Mouse (Mus musculus): ENCODE measurements around the gene Gm21981.
A peak's percentile ranks its signal among the peaks of the same experiment; 100 is the strongest.

The Gm21981 gene

GRCm38 (mm10) chr17:47694442-47694502, at the start of gene Gm21981:
Gm21981 (minus strand) TSS chr17:47694455.
- no peak for DNase-seq (ENCODE audit: low spot score)

- DNase-seq (ENCODE audit: low spot score), result no peak
These were observed 48.9 kb upstream of the Gm21981 start for GRCm38 (mm10) chr17:47742991-47743734.

- no peak for DNase-seq (ENCODE audit: low spot score)
These were observed 45.9 kb upstream of the Gm21981 start for GRCm38 (mm10) chr17:47740186-47740585.

- DNase-seq (ENCODE audit: low spot score), result no peak
These were observed 44.9 kb upstream of the Gm21981 start for GRCm38 (mm10) chr17:47738879-47739798.

GRCm38 (mm10) chr17:47738066-47738878, 44.0 kb upstream of the Gm21981 start:
- no peak for DNase-seq (ENCODE audit: low spot score)

GRCm38 (mm10) chr17:47737271-47738065, 43.2 kb upstream of the Gm21981 start:
- DNase-seq (ENCODE audit: low spot score), result peak; percentile 90

GRCm38 (mm10) chr17:47736856-47737255, 42.6 kb upstream of the Gm21981 start, which contains the start of gene Tfeb:
Tfeb (plus strand) TSS chr17:47737030.
- DNase-seq (ENCODE audit: low spot score), result peak; percentile 97

GRCm38 (mm10) chr17:47735553-47736100, 41.4 kb upstream of the Gm21981 start:
- no peak for DNase-seq (ENCODE audit: low spot score)

GRCm38 (mm10) chr17:47730633-47731575, 36.6 kb upstream of the Gm21981 start:
- no peak for DNase-seq (ENCODE audit: low spot score)

- no peak for DNase-seq (ENCODE audit: low spot score)
These were observed 32.3 kb upstream of the Gm21981 start, which contains the start of gene Pgc for GRCm38 (mm10) chr17:47726566-47726965. Pgc (plus strand) TSS chr17:47726842.

- no peak for DNase-seq (ENCODE audit: low spot score)
These were observed 26.9 kb upstream of the Gm21981 start for GRCm38 (mm10) chr17:47721183-47721582.

- no peak for DNase-seq (ENCODE audit: low spot score)
These were observed 20.8 kb upstream of the Gm21981 start for GRCm38 (mm10) chr17:47715037-47715436.

GRCm38 (mm10) chr17:47712889-47713571, 18.8 kb upstream of the Gm21981 start:
- DNase-seq (ENCODE audit: low spot score), result no peak

- no peak for DNase-seq (ENCODE audit: low spot score)
These were observed 17.6 kb upstream of the Gm21981 start for GRCm38 (mm10) chr17:47711883-47712282.

GRCm38 (mm10) chr17:47710036-47710435, 15.8 kb upstream of the Gm21981 start:
- no peak for DNase-seq (ENCODE audit: low spot score)

- DNase-seq (ENCODE audit: low spot score), result no peak
These were observed 14.7 kb upstream of the Gm21981 start for GRCm38 (mm10) chr17:47708972-47709371.

GRCm38 (mm10) chr17:47707961-47708360, 13.7 kb upstream of the Gm21981 start:
- DNase-seq (ENCODE audit: low spot score), result no peak

- no peak for DNase-seq (ENCODE audit: low spot score)
These were observed 11.9 kb upstream of the Gm21981 start for GRCm38 (mm10) chr17:47706196-47706595.

- DNase-seq (ENCODE audit: low spot score), result no peak
These were observed 10.4 kb upstream of the Gm21981 start for GRCm38 (mm10) chr17:47704692-47705091.

GRCm38 (mm10) chr17:47703556-47703955, 9.3 kb upstream of the Gm21981 start:
- DNase-seq (ENCODE audit: low spot score), result no peak

Data from layer of hippocampus, adult 11-12 months (tissue).